Mouse (Mus musculus): ENCODE measurements around the gene Atg2b. TPM values are rescaled to one million over a fixed set of nuclear protein-coding genes. Genes with fewer than 3 reads are reported as not detected.

Gene Atg2b
- total RNA-seq, 2 experiments from 2014 or later: 26.2 to 29.8 TPM

DNA sequence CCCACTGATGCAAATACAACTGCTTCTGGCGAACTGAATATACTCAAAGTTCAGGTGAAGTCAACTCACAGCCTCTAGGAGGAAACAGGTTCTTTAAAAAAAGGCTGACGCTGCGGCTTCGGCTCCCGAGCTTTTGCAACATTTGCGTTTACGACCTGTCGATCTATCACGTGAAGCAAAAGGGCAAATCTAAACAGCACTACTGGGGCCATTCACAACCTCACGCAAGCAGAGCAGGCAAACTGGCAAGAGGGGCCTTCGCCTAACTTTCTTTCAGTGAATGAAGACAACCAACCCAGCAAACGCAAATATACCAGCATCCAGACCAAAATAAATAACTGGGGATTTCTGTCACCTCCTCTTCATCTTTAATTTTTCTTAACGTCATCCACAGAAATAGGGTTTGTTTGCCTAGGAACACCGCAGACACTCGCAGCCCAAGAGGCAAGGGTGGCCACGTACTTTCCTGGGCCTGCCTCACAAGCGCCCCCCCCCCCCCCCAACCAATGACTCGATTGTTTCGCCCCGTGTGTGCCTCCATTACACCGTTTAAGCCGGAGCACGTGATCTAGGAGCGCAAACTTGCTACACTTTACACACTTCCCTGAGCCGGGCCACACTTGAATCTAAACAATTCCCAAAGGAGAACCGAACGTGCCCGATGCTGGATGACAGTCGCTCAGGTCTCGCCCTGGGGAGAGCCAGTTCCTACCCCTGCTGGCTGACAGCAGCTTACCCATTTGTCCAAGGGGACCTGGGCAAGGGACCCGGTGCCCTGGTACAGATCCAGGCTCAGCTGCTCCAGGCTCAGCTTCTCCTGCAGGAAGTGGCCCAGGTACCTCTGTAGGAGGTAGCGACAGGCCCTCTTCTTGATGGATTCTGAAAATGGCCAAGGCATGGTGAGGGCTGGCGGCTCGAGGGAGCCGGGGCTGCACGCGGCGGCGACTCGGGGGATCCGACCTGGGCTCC, 794 bp downstream of the Atg2b start, which contains the start of gene Gskip:
TSS of gene Gskip (plus strand) at position 897 of the 969 bp plus-strand sequence.
- peak; percentile 35 to 38 for DNase-seq

DNA sequence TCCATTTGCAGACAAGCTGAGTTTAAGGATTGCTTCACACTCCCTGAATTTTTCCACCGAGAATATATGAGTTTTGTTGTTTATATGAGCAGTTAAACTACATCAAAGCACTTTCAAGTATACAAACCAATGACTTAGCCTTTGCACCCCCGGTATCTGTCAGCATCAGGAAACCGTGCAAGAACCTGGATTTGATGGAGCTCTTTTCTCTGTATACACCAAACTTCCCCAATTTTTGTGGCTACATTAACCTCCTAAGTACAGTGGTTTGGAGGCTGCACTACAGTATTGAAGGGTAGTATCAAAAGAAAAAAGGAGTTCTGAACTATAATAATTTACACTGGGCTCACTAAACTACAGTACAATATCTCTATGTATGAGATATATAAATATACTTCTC, 6.2 kb downstream of the Atg2b start:
- DNase-seq: no peak

DNA sequence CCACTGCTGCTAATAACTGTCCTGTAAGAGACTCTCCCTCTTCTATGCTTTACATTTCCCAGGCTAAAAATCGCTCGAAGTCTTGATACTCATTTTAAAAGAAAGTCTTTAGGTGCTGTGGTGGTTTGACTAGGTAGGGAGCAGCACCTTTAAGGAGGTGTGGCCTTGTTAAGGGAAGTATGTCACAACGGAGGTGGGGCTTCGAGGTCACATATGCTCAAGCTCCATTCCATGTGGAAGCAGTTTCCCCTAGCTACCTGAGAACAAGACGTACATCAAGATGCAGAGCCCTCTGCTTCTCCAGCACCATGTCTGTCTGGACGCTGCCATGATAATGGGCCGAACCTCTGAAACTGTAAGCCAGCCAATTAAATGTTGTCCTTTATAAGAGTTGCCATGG, 6.8 kb downstream of the Atg2b start:
- DNase-seq: no peak

DNA sequence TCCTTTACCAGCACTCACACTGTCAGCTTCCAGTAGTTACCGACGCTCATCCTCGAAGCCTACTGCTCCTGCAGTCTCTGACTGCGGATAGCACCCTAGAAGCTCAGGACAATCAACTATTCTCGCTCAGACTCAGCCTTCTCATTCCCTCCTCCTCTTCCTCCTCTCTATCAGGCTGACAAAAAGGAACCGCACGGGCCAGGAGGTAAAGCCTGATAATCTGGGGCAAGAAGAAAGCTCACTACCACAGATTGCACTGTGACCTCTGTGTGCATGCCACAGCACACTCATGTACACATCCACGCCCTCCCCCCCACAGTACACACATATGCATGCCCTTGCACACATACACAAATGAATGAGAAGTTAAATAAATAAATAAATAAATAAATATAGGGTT, 8.7 kb downstream of the Atg2b start:
- DNase-seq: no peak

DNA sequence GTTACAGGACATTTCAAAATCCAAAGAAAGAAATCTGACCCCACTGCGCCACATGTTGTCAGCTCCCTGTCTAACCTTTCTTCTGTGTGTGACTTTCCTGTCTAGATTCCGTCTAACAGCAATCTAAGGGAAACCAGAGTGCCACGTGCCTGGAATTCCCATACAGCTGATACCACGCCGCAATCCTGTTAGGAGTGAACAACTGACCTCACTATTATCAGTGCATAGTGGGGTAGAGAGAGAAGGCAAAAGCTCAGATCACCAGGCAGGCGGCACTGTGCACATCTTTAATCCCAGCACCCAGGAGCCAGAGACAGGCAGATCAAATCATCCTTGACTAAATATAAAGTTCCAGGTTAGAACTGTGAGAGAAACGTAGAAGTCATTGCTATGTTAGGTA, 29.2 kb downstream of the Atg2b start:
- no peak for DNase-seq

DNA sequence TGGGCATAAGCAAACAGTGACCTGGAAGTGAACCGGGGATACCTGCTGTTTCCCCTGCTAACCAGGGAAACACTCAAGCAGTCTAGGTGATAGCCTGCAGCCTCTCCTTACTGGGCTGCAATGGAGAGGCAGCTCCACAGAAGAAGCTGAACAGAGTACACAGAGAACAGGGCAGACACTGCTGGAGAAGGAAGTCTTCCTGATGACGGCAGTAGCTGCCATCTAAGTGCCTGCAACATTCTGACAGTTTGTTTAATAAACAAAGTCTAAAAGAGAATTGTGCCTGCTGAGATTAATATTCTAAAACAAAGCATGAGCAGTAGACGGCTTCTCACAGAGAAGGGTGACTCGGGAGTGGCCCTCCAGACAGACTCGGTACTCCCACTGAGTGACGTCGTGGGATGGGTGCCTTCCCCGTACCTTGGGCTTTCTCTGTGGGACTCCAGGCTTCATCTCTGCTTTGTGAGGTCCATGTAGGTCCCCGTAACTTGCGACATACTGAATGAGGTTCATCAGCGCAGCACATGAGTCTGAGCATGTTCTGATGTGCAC, 42.2 kb downstream of the Atg2b start:
- no peak for DNase-seq

DNA sequence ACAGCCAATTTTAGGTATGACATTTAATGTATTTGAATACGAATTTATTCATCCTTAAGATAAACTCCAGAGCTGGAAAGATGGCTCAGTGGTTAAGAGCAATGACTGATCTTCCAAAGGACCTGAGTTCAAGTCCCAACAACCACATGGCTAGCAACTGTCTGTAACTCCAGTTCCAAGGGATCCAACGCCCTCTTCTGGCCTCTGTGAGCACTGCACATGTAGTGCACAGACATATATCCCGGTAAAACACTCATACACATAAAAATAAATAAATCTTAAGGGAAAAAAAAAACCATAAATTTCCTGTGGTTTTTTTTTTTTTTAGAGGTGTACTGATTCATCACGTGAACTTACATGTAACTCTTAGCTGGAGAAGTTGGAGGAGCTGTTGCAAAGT, 47.5 kb downstream of the Atg2b start:
- DNase-seq: no peak

DNA sequence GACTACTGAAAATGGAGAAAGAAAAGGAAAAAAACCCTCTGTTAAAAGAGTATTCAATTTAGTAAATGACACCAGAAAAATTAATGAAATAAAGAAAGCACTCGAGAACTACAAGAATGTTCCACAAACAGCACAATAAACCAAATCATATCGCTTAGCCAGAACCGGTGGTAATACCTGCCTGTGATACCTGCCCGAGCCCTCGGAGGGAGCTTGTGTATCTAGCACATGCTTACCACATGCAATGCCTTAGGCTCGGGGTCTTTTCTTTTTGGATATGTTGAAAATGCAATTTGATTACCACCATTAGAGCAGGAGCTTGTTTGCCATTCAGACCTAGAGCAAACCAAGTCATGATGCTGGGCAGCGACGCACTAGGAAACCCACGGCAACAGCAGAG, 48.5 kb downstream of the Atg2b start:
- no peak for DNase-seq

DNA sequence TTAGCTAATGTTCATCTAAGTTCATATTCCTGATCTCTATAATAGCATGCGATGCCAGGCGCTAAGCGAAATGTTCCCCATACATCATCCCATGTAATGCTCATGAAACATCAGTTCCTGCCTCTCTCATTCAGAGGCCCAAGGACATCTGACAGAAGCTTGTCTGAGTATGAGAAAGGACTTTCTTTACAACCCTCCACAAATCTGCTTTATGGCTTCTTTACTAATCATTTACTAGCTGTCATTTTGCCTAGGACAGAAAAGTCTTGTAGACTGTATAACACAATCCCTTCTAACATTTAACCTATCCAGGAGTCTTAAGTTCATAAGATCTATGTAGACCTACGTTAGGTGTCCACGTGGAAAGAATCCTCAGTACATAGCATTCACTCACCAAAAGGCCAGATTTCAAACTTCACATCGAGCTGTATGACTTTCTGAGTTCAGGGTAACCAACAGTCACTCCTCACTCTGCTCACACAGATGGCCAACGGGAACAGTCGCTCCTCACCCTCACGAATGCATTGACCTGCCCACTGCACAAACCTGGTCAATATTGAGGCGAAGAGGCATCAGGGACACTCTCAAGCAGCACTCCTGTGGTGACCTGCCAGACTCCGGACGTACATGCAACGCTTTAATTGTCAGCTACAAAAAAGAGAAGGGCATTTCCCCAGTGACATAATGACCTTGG, 50.5 kb downstream of the Atg2b start:
- no peak for DNase-seq

DNA sequence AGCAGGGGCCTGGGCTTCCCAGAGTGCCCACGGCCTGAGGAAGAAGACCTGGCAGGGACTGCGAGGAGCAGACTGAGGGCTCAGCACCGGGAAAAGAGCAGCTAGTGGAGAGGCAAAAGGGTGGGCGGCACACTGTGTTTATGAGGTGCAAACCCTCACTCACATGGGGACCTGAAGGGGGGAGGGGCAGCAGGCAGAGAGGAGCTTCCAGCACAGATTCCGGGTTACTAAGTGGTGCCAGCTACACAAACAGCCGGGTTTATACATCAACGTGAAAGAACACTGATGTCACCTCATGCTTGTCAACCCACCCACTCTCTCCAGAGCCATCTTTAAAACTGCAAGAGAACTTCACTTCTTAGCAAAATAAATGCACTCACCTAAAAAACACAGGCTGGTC, 59.2 kb downstream of the Atg2b start:
- peak in 1 of 2 experiments; percentile 5 for DNase-seq

DNA sequence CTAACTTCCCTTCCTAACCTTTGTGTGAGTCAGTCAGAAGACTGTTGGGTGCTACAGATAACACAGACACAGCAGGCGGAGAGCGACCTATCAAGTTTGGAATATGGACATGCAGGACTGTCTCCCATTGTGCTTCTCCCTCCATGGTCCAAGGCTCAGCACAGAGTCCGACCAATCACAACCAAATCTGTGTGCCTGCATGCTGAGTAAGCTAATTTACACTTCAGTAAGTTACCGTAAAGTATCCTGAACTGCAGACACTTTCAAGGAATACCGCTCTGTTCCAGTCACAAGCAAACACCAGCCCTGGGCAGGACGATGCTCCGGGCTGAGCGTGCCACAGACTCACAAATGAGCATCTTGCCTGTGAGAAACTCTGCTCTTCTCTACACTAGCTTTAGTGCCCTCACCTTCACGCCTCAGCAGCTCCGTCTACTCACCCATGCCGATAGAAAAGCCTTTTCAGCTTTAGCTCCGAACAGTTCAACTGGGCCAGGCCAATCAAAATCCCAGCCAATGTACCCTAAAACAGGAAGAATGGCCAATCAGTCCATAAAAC, 62.0 kb downstream of the Atg2b start:
- no peak for DNase-seq

DNA sequence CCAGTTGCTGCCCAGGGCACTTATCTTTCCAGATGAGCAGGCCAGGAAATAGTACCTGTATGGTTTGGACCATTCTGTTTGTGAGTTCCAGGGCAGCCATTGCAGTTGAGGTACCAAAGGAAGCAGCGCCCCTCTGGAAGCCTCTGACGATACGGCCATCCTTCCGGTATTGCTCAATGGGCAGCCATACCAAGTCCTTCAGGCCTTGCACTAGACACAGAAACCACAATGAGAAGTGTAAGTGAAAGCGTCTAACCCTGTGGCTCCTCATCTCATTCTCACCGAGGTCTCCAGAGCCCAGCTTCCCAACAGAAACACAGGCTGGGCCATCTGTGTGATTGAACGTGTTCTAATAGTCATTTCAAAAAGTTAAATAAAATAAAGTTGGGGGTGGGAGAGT, 63.0 kb downstream of the Atg2b start:
- DNase-seq: no peak

DNA sequence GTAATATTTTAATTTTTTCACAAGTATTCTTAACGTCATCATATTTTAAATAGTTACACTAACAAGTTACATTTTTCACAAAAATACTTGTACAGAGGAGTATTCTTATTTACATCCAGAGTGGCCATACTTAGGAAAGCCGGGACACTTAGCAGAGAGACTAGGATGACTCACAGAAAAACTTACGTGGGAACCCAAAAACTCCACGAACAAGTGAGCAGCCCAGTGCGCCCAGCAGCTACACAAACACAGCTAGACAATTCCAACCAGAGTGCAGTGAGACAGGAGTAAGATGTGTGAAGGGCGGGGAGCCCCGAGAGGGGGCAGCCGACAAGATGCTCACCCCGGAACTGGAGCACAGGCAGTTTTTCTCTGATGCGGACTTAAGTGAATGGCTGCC, 71.5 kb downstream of the Atg2b start:
- no peak for DNase-seq

DNA sequence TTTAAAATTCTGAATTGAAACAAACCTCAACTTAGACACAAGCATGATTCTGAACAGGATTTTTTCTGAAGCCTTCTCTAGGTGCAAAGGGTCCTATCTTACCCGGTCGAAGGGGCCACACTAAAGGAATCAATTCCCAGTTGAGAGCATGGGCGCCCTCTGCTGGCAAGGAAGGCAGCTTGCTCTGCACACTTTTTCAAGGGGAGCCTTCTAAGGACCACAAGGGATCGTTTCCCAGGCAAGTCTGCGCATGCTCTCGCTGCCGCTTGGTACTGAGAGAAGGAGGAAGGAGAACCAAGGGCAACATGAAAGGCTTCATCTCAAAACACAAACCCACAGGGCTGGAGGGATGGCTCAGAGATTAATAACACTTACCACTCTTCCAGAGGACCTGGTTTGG, 73.3 kb downstream of the Atg2b start:
- peak; percentile 60 to 71 for DNase-seq

DNA sequence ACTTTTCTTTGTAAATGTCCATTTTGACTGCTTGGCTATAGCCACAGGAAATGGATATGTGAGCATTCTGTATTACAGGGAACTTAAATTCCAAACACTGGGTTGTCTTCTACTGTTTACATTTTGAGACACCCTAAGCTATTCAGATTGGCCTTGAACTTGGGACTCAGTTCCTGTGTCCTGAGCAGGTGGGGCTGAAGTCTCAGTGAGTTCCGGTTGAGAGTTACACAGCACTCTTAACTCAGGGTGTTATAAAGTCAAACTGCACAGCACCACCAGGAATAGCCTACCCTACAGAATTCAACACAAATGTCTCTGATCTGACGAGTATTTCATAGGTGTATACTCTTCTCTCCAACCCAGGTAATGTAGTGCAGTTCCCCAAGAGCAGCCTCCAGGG, 74.0 kb downstream of the Atg2b start:
- DNase-seq: no peak

DNA sequence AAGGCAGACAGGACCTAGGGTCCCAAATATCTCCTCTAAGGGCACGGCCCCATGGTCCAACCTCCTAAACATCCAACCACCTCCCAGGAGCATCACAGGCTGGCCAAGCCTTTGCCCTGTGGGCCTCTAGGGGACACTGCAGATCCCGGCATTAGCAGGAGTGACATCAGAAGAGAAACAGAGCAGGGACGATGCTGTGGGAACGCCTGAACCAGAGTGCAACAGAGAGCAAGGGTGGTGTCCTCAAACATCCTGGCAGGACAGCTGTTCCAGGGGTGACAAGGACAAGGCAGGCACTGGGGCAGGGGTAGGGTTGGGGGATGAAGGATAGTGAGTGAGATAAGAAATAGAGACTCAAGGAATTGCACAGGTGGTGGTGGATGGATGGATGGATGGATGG, 78.1 kb downstream of the Atg2b start:
- DNase-seq: no peak

DNA sequence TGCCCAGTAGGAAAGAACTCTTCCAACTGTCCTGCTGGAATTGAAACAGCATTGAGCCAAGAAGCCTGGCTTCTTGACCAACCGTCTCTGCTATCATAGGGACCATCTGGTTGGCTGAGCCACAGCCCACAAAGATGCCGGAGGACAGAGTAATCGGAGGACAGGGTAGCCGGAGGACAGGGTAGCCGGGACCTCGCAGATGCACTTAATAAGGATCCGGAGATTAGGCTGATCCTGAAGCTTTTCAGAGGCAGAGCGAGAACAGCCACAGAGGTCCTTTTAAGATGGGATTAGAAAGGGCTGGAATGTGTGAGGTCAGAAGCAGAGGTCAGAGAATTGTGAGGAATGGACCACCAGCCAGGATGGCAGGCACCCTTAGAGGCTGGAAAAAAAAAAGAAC, 79.8 kb downstream of the Atg2b start:
- no peak for DNase-seq

DNA sequence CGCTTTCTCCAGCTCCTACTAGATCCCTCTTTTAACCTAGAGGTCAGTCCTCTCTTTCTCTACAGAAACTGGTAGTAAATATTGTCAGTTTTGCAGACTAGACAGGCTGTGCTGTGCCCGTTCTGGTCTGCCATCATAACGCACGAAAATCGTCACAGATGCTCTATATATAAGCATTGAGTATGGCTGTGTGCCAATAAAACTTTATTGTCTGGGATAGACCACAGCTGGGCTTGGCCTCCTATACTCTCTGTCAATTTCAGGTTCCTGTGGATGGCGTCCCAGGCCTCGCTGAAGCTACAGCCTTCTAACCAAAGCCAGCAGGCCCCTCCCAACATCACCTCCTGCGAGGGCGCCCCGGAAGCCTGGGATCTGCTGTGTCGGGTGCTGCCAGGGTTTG, 81.1 kb downstream of the Atg2b start:
- DNase-seq: no peak

DNA sequence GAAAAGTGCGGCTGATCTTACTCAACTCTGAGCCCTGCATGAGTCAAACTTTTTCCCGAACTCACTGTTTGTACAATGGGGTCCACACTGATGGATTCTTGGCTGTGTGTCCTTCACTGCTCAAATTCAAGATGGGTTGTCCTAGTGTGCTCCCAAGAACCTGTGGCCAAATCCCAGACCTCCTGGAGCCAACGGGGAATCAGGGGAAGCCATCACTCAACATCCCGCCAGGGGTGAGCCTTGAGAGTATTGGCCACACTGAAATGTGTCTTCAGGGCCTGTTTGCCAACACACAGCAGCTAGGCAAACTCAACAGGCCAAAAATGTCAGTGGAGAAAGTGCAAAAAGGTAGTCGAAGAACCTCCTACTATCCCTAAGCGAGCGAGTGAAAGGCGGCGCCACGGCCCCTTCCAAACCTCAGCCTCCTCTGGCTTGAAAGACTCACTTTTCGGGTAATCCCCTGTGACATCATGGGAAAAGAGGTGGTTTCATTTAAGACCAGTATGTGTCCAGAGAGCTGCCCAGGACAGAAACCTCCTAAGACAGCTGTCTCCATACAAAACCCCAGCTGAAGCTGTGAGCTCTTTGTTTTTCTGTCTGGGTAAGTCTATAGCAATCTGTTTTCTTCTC, 82.3 kb downstream of the Atg2b start, which contains the start of gene Bdkrb1:
TSS of gene Bdkrb1 (plus strand) at position 505 of the 630 bp plus-strand sequence.
- DNase-seq: no peak

DNA sequence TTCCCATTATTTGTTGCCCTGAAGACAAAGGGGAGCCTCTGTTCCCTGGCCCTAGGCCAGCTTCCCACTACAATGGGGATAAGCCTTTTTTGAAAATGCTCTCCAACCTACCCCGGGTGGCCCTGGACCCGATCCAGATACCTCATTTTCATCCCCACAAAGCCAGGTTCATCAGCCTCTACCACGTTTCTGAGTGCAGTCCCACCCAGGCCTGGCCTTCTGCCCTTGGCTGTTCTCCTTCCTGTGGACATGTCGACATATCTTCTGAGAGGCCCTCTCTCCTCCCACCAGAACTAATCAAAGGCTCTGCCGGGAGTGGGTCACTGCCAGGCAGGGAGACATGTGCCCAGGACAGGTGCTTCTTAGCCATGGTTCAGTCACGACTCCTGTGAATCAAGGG, 83.4 kb downstream of the Atg2b start:
- no peak for DNase-seq

DNA sequence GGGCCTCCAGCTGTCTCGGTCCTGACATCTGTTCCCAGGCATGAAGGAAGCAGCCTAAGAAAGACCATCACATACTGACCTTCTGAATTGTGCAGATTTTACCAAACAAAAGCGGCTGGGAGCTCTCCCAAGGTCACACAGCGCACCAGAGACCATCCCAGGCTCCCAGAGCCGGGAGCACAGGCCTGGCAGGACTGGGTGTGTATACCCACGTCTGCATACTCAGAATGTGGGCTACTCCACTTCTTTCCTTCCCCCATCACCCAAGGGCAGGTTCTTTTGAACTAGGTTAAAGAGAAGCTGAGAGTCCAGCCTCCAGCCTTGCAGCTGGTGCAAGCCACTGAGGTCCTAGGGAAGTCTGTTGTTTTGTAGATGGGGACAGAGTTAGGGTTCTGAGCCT, 85.9 kb downstream of the Atg2b start:
- DNase-seq: peak in 1 of 2 experiments; percentile 20

DNA sequence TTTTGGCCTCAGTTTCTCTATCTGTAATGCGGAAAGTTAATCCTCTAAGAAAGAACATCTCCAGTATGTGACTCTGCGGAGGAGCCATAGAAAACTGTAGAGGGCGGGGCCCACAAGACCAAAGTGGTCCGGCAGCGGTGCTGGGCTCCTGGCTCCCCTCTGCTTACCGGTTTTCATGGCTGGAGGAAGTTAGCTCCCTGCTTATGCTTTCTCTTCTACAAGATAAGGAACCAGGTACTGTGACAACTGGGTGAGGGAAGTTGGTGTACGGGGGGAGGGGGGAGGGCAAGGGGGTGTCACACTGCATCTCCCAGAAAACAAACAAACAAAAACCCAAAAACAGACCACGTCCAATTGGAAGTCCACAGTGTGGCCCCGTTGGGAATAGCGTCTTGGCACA, 86.5 kb downstream of the Atg2b start:
- no peak for DNase-seq

Data from adrenal gland, postnatal 36 days (tissue).